Mouse (Mus musculus): Measurements from ENCODE around the gene Klhl22. TPM values are rescaled to one million over a fixed set of nuclear protein-coding genes. Genes with fewer than 3 reads are reported as not detected.
A peak's percentile ranks its signal among the peaks of the same experiment; 100 is the strongest.

The Klhl22 gene
- polyA plus RNA-seq, 1 experiment from 2014 or later: 25.4 TPM

- Histone ChIP-seq H3K9me3 (ENCODE audit: low read length) (no peaks in the 10 kb centered on the region), H3K9ac (replicated peaks; ENCODE audit: low read depth) (no peak overlapping the region), H3K4me1 (ENCODE audit: insufficient read depth, low read depth, low read length) (peaks cover 5% of the 10 kb centered on the region; the same call in 1 of the 2 replicates), H3K36me3 (ENCODE audit: insufficient read depth, low read length) (no peaks in the 10 kb centered on the region), H3K27me3 (replicated peaks; ENCODE audit: insufficient read depth, low read length) (peaks cover 49% of the 10 kb centered on the region), H3K4me3 (ENCODE audit: low read depth, low read length) (no peak overlapping the region), H3K27ac (ENCODE audit: low read length) (no peak overlapping the region), H3K4me2 (replicated peaks; ENCODE audit: low read depth, low read length) (no peak overlapping the region)
- no peak for DNase-seq (ENCODE audit: low spot score)
- ATAC-seq: no peak
- TF ChIP-seq CTCF (IDR thresholded peaks at IDR 0.05): peak; percentile 52
- TF ChIP-seq EP300 (IDR thresholded peaks at IDR 0.05): no peak
- 15% methylated on average over 11 of the region's 11 CpGs for WGBS
Observed at GRCm38 (mm10) chr16:17831781-17832180, 72.4 kb downstream of the Klhl22 start.

- H3K4me1 ChIP-seq (ENCODE audit: insufficient read depth, low read depth, low read length): peaks cover 5% of the 10 kb centered on the region; the same call in 1 of the 2 replicates
- peaks cover 49% of the 10 kb centered on the region for H3K27me3 ChIP-seq (replicated peaks; ENCODE audit: insufficient read depth, low read length)
- peak within 1 kb of the TSS; percentile 97 for H3K4me2 ChIP-seq (replicated peaks; ENCODE audit: low read depth, low read length)
- peak within 1 kb of the TSS; percentile 51 for H3K4me3 ChIP-seq (ENCODE audit: low read depth, low read length)
- H3K9me3 ChIP-seq (ENCODE audit: low read length): no peaks in the 10 kb centered on the region
- no peak within 1 kb of the TSS for H3K9ac ChIP-seq (replicated peaks; ENCODE audit: low read depth)
- 29% methylated on average over 7 of the region's 7 CpGs for WGBS
- ATAC-seq (no peak), DNase-seq (ENCODE audit: low spot score) (no peak)
- H3K36me3 ChIP-seq (ENCODE audit: insufficient read depth, low read length): no peaks in the 10 kb centered on the region
- TF ChIP-seq CTCF (IDR thresholded peaks at IDR 0.05) (no peak), EP300 (IDR thresholded peaks at IDR 0.05) (no peak)
- no peak within 1 kb of the TSS for H3K27ac ChIP-seq (ENCODE audit: low read length)
Observed at GRCm38 (mm10) chr16:17832821-17833220, 73.4 kb downstream of the Klhl22 start, which contains the start of gene B830017H08Rik. TSS of gene B830017H08Rik (plus strand) at chr16:17833121.

- Histone ChIP-seq H3K9ac (replicated peaks; ENCODE audit: low read depth) (no peak overlapping the region), H3K27ac (ENCODE audit: low read length) (no peak overlapping the region), H3K27me3 (replicated peaks; ENCODE audit: insufficient read depth, low read length) (peaks cover 49% of the 10 kb centered on the region), H3K4me3 (ENCODE audit: low read depth, low read length) (peak overlapping the region; percentile 51), H3K4me2 (replicated peaks; ENCODE audit: low read depth, low read length) (peak overlapping the region; percentile 97), H3K4me1 (ENCODE audit: insufficient read depth, low read depth, low read length) (peaks cover 5% of the 10 kb centered on the region; the same call in 1 of the 2 replicates), H3K36me3 (ENCODE audit: insufficient read depth, low read length) (no peaks in the 10 kb centered on the region), H3K9me3 (ENCODE audit: low read length) (no peaks in the 10 kb centered on the region)
- TF ChIP-seq CTCF (IDR thresholded peaks at IDR 0.05) (no peak), EP300 (IDR thresholded peaks at IDR 0.05) (no peak)
- DNase-seq (ENCODE audit: low spot score) (no peak), ATAC-seq (peak; percentile 33; the same call in 1 of the 2 replicates)
- WGBS: 0% methylated on average over 28 of the region's 37 CpGs
Observed at GRCm38 (mm10) chr16:17833321-17833680, 73.9 kb downstream of the Klhl22 start.

GRCm38 (mm10) chr16:17833681-17834399 lies 74.4 kb downstream of the Klhl22 start:
- TF ChIP-seq EP300 (IDR thresholded peaks at IDR 0.05) (no peak), CTCF (IDR thresholded peaks at IDR 0.05) (no peak)
- ATAC-seq: 0 out of 2 replicates have a peak, but pooled peaks have one; percentile 35
- H3K4me2 ChIP-seq (replicated peaks; ENCODE audit: low read depth, low read length): peak overlapping the region; percentile 97
- H3K27me3 ChIP-seq (replicated peaks; ENCODE audit: insufficient read depth, low read length): peaks cover 49% of the 10 kb centered on the region
- no peaks in the 10 kb centered on the region for H3K36me3 ChIP-seq (ENCODE audit: insufficient read depth, low read length)
- no peak overlapping the region for H3K9ac ChIP-seq (replicated peaks; ENCODE audit: low read depth)
- WGBS: under 1% methylated on average over 52 of the region's 103 CpGs
- DNase-seq (ENCODE audit: low spot score): no peak
- H3K4me3 ChIP-seq (ENCODE audit: low read depth, low read length): peak overlapping the region; percentile 51
- H3K27ac ChIP-seq (ENCODE audit: low read length): no peak overlapping the region
- no peaks in the 10 kb centered on the region for H3K9me3 ChIP-seq (ENCODE audit: low read length)
- H3K4me1 ChIP-seq (ENCODE audit: insufficient read depth, low read depth, low read length): peaks cover 5% of the 10 kb centered on the region; the same call in 1 of the 2 replicates

GRCm38 (mm10) chr16:17834543-17834942 lies 75.1 kb downstream of the Klhl22 start:
- Histone ChIP-seq H3K36me3 (ENCODE audit: insufficient read depth, low read length) (no peaks in the 10 kb centered on the region), H3K27ac (ENCODE audit: low read length) (no peak overlapping the region), H3K4me2 (replicated peaks; ENCODE audit: low read depth, low read length) (no peak overlapping the region), H3K4me1 (ENCODE audit: insufficient read depth, low read depth, low read length) (peaks cover 5% of the 10 kb centered on the region; the same call in 1 of the 2 replicates), H3K9me3 (ENCODE audit: low read length) (no peaks in the 10 kb centered on the region), H3K4me3 (ENCODE audit: low read depth, low read length) (no peak overlapping the region), H3K9ac (replicated peaks; ENCODE audit: low read depth) (no peak overlapping the region), H3K27me3 (replicated peaks; ENCODE audit: insufficient read depth, low read length) (peaks cover 49% of the 10 kb centered on the region)
- WGBS: 52% methylated on average over 7 of the region's 7 CpGs
- TF ChIP-seq CTCF (IDR thresholded peaks at IDR 0.05): no peak
- TF ChIP-seq EP300 (IDR thresholded peaks at IDR 0.05): no peak
- ATAC-seq: no peak
- DNase-seq (ENCODE audit: low spot score): no peak

- 38% methylated on average over 13 of the region's 13 CpGs for WGBS
Observed at GRCm38 (mm10) chr16:17835481-17835880, 76.1 kb downstream of the Klhl22 start.

More at GRCm38 (mm10) chr16:17835481-17835880, 76.1 kb downstream of the Klhl22 start:
- Histone ChIP-seq H3K27ac (ENCODE audit: low read length) (no peak overlapping the region), H3K27me3 (replicated peaks; ENCODE audit: insufficient read depth, low read length) (peaks cover 49% of the 10 kb centered on the region), H3K4me3 (ENCODE audit: low read depth, low read length) (no peak overlapping the region), H3K36me3 (ENCODE audit: insufficient read depth, low read length) (no peaks in the 10 kb centered on the region), H3K4me2 (replicated peaks; ENCODE audit: low read depth, low read length) (no peak overlapping the region), H3K9me3 (ENCODE audit: low read length) (no peaks in the 10 kb centered on the region), H3K4me1 (ENCODE audit: insufficient read depth, low read depth, low read length) (peaks cover 5% of the 10 kb centered on the region; the same call in 1 of the 2 replicates), H3K9ac (replicated peaks; ENCODE audit: low read depth) (no peak overlapping the region)
- DNase-seq (ENCODE audit: low spot score) (no peak), ATAC-seq (no peak)
- TF ChIP-seq EP300 (IDR thresholded peaks at IDR 0.05): no peak
- no peak for TF ChIP-seq CTCF (IDR thresholded peaks at IDR 0.05)

All from lung, postnatal 0 days (tissue).